Mouse (Mus musculus): ENCODE measurements around the gene Tapbp.

DNA sequence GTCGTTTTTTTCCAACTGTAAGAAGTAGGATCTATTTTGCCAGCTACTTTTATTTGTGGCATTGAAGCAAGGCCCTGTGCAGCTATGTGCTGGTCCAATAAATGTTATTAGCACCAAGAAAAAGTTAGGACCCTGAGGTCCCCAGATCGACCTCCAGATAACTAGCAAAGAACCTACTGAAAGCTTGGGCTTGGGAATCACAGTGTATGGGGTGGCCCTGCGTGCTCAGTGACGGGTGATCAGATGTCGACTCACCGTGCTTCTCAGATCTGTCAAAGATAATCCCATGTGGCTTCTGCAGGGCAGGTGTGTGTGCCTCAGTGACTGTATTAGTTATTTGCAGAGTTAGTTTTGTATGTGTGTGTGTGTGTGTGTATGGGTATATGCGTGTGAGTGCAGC is 5.7 kb downstream of the Tapbp start:
- TF ChIP-seq POLR2A (IDR thresholded peaks at IDR 0.05; ENCODE audit: insufficient read depth, low read length), result no peak
- no peak for TF ChIP-seq CTCF (IDR thresholded peaks at IDR 0.05; ENCODE audit: low read depth, low read length)
- TF ChIP-seq EP300 (IDR thresholded peaks at IDR 0.05; ENCODE audit: insufficient read depth, low read depth, low read length), result no peak

Measured in ES-Bruce4 (cell line).